Mouse (Mus musculus) testis, adult 2 months (tissue): Measurements from ENCODE around the gene Rnf38.

ENCODE experiments used
- CTCF ChIP-seq: fragments of 200-500 bp; IDR thresholded peaks from 2 replicates; pipeline ENCODE4 v1.5.1; 2012; ENCODE audit warnings: low read depth, mild to moderate bottlenecking, inconsistent platforms, low read length, moderate library complexity; ENCODE audit not compliant: control insufficient read depth, insufficient read depth, insufficient replicate concordance
- POLR2A ChIP-seq: fragments of 200-500 bp; IDR thresholded peaks from 2 replicates; pipeline ENCODE4 v1.6.1; 2012; ENCODE audit warnings: low read depth, mild to moderate bottlenecking, inconsistent platforms, low read length, moderate library complexity; ENCODE audit not compliant: control insufficient read depth

GRCm38 (mm10) chr4:44265500-44265899, 31.9 kb upstream of the Rnf38 start:
- TF ChIP-seq POLR2A (no peak), CTCF (no peak)
